Mouse (Mus musculus) left cerebral cortex, adult 2 months (tissue): ENCODE measurements at regions not wholly inside any gene's neighbourhood (a gene's known extent, or its start where the extent isn't known, plus 50 kb on each side); places are given as distances from the start of the nearest gene placed in this dataset.

Source experiments
- DNase-seq, 2 experiments: peaks; one replicate each; pipeline ENCODE4 v3.0.0; 2021 to 2022; ENCODE audit warnings: low spot score in 2 of 2, mixed read lengths in 1 of 2; ENCODE audit errors: extremely low spot score in 1 of 2
- H3K27ac ChIP-seq: fragments of 200-600 bp; 2 replicates; pipeline ENCODE4 v1.8.1; 2022
- H3K4me3 ChIP-seq: fragments of 200-600 bp; 2 replicates; pipeline ENCODE4 v1.8.1; 2022
- CTCF ChIP-seq: fragments of 200-600 bp; IDR thresholded peaks from 2 replicates; pipeline ENCODE4 v1.8.1; 2022; ENCODE audit warnings: antibody characterized with exemption, mild to moderate bottlenecking, moderate library complexity
- intact Hi-C: fragments of 180-260 bp; cut with DNase I; formaldehyde crosslinking; loops from one replicate; pipeline ENCODE4 v1.15.1; 2025

- no peak for DNase-seq
- intact Hi-C loops, result no loop called here
- no peak overlapping the region for H3K27ac ChIP-seq
- no peak for TF ChIP-seq CTCF
- H3K4me3 ChIP-seq, result no peak overlapping the region
Observed at GRCm38 (mm10) chr9:116285691-116286431, 110.7 kb upstream of the Tgfbr2 start.

- intact Hi-C loops, result no loop called here
- DNase-seq, result no peak
- no peak for TF ChIP-seq CTCF
- Histone ChIP-seq H3K27ac (no peak overlapping the region), H3K4me3 (no peak overlapping the region)
Observed at GRCm38 (mm10) chr9:116283790-116284526, 108.8 kb upstream of the Tgfbr2 start.

GRCm38 (mm10) chr9:116281654-116282053 lies 106.5 kb upstream of the Tgfbr2 start:
- no peak for DNase-seq
- Histone ChIP-seq H3K27ac (no peak overlapping the region), H3K4me3 (no peak overlapping the region)
- no peak for TF ChIP-seq CTCF
- intact Hi-C loops, result no loop called here

- H3K4me3 ChIP-seq, result no peak overlapping the region
- intact Hi-C loops, result no loop called here
Observed at GRCm38 (mm10) chr9:116280146-116280545, 105.0 kb upstream of the Tgfbr2 start.

GRCm38 (mm10) chr9:116278862-116279261 lies 103.7 kb upstream of the Tgfbr2 start:
- no peak for DNase-seq
- intact Hi-C loops, result no loop called here
- Histone ChIP-seq H3K27ac (no peak overlapping the region), H3K4me3 (no peak overlapping the region)
- no peak for TF ChIP-seq CTCF

More at GRCm38 (mm10) chr9:116280146-116280545, 105.0 kb upstream of the Tgfbr2 start:
- H3K27ac ChIP-seq, result no peak overlapping the region
- DNase-seq, result no peak
- no peak for TF ChIP-seq CTCF

- DNase-seq, result no peak
- Histone ChIP-seq H3K4me3 (no peak overlapping the region), H3K27ac (no peak overlapping the region)
- intact Hi-C loops, result no loop called here
- TF ChIP-seq CTCF, result no peak
Observed at GRCm38 (mm10) chr9:116277736-116278135, 102.6 kb upstream of the Tgfbr2 start.

GRCm38 (mm10) chr9:116276141-116276540 lies 101.0 kb upstream of the Tgfbr2 start:
- TF ChIP-seq CTCF, result no peak

GRCm38 (mm10) chr9:116272446-116272845 lies 97.3 kb upstream of the Tgfbr2 start:
- Histone ChIP-seq H3K27ac (no peak overlapping the region), H3K4me3 (no peak overlapping the region)
- no peak for TF ChIP-seq CTCF
- intact Hi-C loops, result no loop called here
- DNase-seq, result no peak

More at GRCm38 (mm10) chr9:116276141-116276540, 101.0 kb upstream of the Tgfbr2 start:
- Histone ChIP-seq H3K4me3 (no peak overlapping the region), H3K27ac (no peak overlapping the region)
- no peak for DNase-seq
- intact Hi-C loops, result no loop called here

- DNase-seq, result no peak
- TF ChIP-seq CTCF, result no peak
- Histone ChIP-seq H3K4me3 (no peak overlapping the region), H3K27ac (no peak overlapping the region)
- intact Hi-C loops, result no loop called here
Observed at GRCm38 (mm10) chr9:116270417-116270828, 95.3 kb upstream of the Tgfbr2 start.

- intact Hi-C loops, result no loop called here
- no peak overlapping the region for H3K27ac ChIP-seq
- no peak for DNase-seq
- TF ChIP-seq CTCF, result no peak
- no peak overlapping the region for H3K4me3 ChIP-seq
Observed at GRCm38 (mm10) chr9:116267411-116267810, 92.3 kb upstream of the Tgfbr2 start.

GRCm38 (mm10) chr9:116263833-116264232 lies 88.7 kb upstream of the Tgfbr2 start:
- Histone ChIP-seq H3K4me3 (no peak overlapping the region), H3K27ac (no peak overlapping the region)
- intact Hi-C loops, result no loop called here
- DNase-seq, result no peak
- no peak for TF ChIP-seq CTCF

- no peak for DNase-seq
- intact Hi-C loops, result no loop called here
- Histone ChIP-seq H3K27ac (no peak overlapping the region), H3K4me3 (no peak overlapping the region)
- no peak for TF ChIP-seq CTCF
Observed at GRCm38 (mm10) chr9:116259569-116259968, 84.4 kb upstream of the Tgfbr2 start.

GRCm38 (mm10) chr9:116253546-116253945 lies 78.4 kb upstream of the Tgfbr2 start:
- Histone ChIP-seq H3K4me3 (no peak overlapping the region), H3K27ac (peak overlapping the region; percentile 8; the same call in 1 of the 2 replicates)
- no peak for TF ChIP-seq CTCF
- intact Hi-C loops, result no loop called here
- DNase-seq, result peak in 1 of 2 experiments; percentile 10
